Comparison of ENCODE assay signal across 8 mouse cellular contexts in genomic region chr14:79503371-79504075, GRCm38 (mm10). TPM values are rescaled to one million over a fixed set of nuclear protein-coding genes. Genes with fewer than 3 reads are reported as not detected.
DNase-seq lines count a peak whose midpoint lies in the region; ATAC-seq lines count a peak whose summit lies in the region.

No protein-coding gene starts in this region.

- H3K4me3 ChIP-seq in hindbrain, embryonic 13.5 days = no peak overlapping the region
- no peak overlapping the region for H3K4me3 ChIP-seq in hindbrain, embryonic 10.5 days
- H3K4me3 ChIP-seq in hindbrain, embryonic 14.5 days (replicated peaks; ENCODE audit: low read length) = no peak overlapping the region
- H3K4me3 ChIP-seq in lung, embryonic 16.5 days (ENCODE audit: low read length) = no peak overlapping the region

- H3K27ac ChIP-seq in hindbrain, embryonic 13.5 days = peak overlapping the region; percentile 58; the same call in 1 of the 2 replicates
- no peak overlapping the region for H3K27ac ChIP-seq in hindbrain, embryonic 10.5 days
- H3K27ac ChIP-seq in hindbrain, embryonic 14.5 days = peak overlapping the region; percentile 23; the same call in 1 of the 2 replicates
- peak overlapping the region; percentile 43 for H3K27ac ChIP-seq in lung, embryonic 16.5 days (ENCODE audit: low read length)

- ATAC-seq in hindbrain, embryonic 13.5 days (ENCODE audit: low FRiP score) = no peak
- no peak for ATAC-seq in hindbrain, embryonic 14.5 days (ENCODE audit: low FRiP score)
- peak; percentile 75 for ATAC-seq in lung, embryonic 16.5 days (ENCODE audit: low read depth)
- no peak for ATAC-seq in cerebellum, adult (ENCODE audit: insufficient number of reproducible peaks, low FRiP score, low TSS enrichment)

- no peak overlapping the region for H3K9ac ChIP-seq in hindbrain, embryonic 13.5 days
- no peak overlapping the region for H3K9ac ChIP-seq in hindbrain, embryonic 14.5 days
- H3K9ac ChIP-seq in lung, embryonic 16.5 days (ENCODE audit: low read length) = no peak overlapping the region

- DNase-seq in hindbrain, embryonic 10.5 days (ENCODE audit: low spot score) = no peak
- peak; percentile 63 for DNase-seq in NIH3T3 (ENCODE audit: low read depth)
- DNase-seq in hindbrain, embryonic 14.5 days (ENCODE audit: low spot score) = peak; percentile 58
- no peak for DNase-seq in layer of hippocampus, adult 11-12 months (ENCODE audit: low spot score)
- no peak for DNase-seq in gastrocnemius, postnatal 36 days

- intact Hi-C loops in gastrocnemius, postnatal 36 days (cut with DNase I) = no loop called here

- 73% methylated on average over 5 of the region's 5 CpGs for WGBS in hindbrain, embryonic 13.5 days
- 89% methylated on average over 5 of the region's 5 CpGs for WGBS in hindbrain, embryonic 10.5 days
- WGBS in hindbrain, embryonic 14.5 days = 63% methylated on average over 5 of the region's 5 CpGs
- WGBS in lung, embryonic 16.5 days = 33% methylated on average over 5 of the region's 5 CpGs

- H3K27me3 ChIP-seq in hindbrain, embryonic 13.5 days = no peaks in the 10 kb centered on the region
- H3K27me3 ChIP-seq in hindbrain, embryonic 10.5 days (ENCODE audit: insufficient read depth, poor library complexity, severe bottlenecking) = no peaks in the 10 kb centered on the region
- H3K27me3 ChIP-seq in hindbrain, embryonic 14.5 days (ENCODE audit: control insufficient read depth, insufficient read depth, low read length) = no peaks in the 10 kb centered on the region
- no peaks in the 10 kb centered on the region for H3K27me3 ChIP-seq in lung, embryonic 16.5 days (ENCODE audit: control insufficient read depth, insufficient read depth, low read depth, low read length)

- H3K4me2 ChIP-seq in hindbrain, embryonic 13.5 days = no peak overlapping the region
- H3K4me2 ChIP-seq in hindbrain, embryonic 14.5 days (replicated peaks) = no peak overlapping the region
- no peak overlapping the region for H3K4me2 ChIP-seq in lung, embryonic 16.5 days (ENCODE audit: low read depth, low read length)

- peaks cover 8% of the 10 kb centered on the region; the same call in 1 of the 2 replicates for H3K4me1 ChIP-seq in hindbrain, embryonic 13.5 days (replicated peaks)
- H3K4me1 ChIP-seq in hindbrain, embryonic 10.5 days (replicated peaks) = peaks cover 8% of the 10 kb centered on the region; the same call in 1 of the 2 replicates
- no peaks in the 10 kb centered on the region; the same call in 1 of the 2 replicates for H3K4me1 ChIP-seq in hindbrain, embryonic 14.5 days (replicated peaks; ENCODE audit: control insufficient read depth, insufficient read depth, low read length)
- peaks cover 13% of the 10 kb centered on the region for H3K4me1 ChIP-seq in lung, embryonic 16.5 days (replicated peaks; ENCODE audit: control insufficient read depth, insufficient read depth, low read length)

- H3K9me3 ChIP-seq in hindbrain, embryonic 13.5 days = no peaks in the 10 kb centered on the region
- no peaks in the 10 kb centered on the region for H3K9me3 ChIP-seq in hindbrain, embryonic 10.5 days
- no peaks in the 10 kb centered on the region for H3K9me3 ChIP-seq in hindbrain, embryonic 14.5 days (ENCODE audit: control insufficient read depth, low read length)
- peaks cover 8% of the 10 kb centered on the region for H3K9me3 ChIP-seq in lung, embryonic 16.5 days (ENCODE audit: control insufficient read depth, low read length)

- H3K36me3 ChIP-seq in hindbrain, embryonic 13.5 days = no peaks in the 10 kb centered on the region
- H3K36me3 ChIP-seq in hindbrain, embryonic 10.5 days = no peaks in the 10 kb centered on the region
- H3K36me3 ChIP-seq in hindbrain, embryonic 14.5 days (replicated peaks; ENCODE audit: control insufficient read depth, insufficient read depth) = no peaks in the 10 kb centered on the region
- peaks cover 10% of the 10 kb centered on the region for H3K36me3 ChIP-seq in lung, embryonic 16.5 days (ENCODE audit: control insufficient read depth, insufficient read depth, low read length)

RNA-seq across cellular contexts. Expression of gene Wbp4, which starts 22.2 kb away (rescaled TPM):
- 43.9 and 46.1 TPM in 2 replicates for polyA plus RNA-seq in hindbrain, embryonic 13.5 days (2015; fragmentation: Nextera tagmentation; extraction: Ambion mirVana)
- polyA plus RNA-seq in hindbrain, embryonic 10.5 days (2016; fragmentation: Nextera tagmentation; extraction: Ambion mirVana) = 38.9 and 47.0 TPM in 2 replicates
- polyA plus RNA-seq in hindbrain, embryonic 14.5 days (2014; fragmentation: Nextera tagmentation; extraction: Ambion mirVana) = 40.5 and 40.9 TPM in 2 replicates
- 39.1 and 43.1 TPM in 2 replicates for polyA plus RNA-seq in lung, embryonic 16.5 days (2015; fragmentation: Nextera tagmentation; extraction: Ambion mirVana)
- 10 to 100 TPM; 16.0 to 19.9 TPM for total RNA-seq in gastrocnemius, postnatal 36 days (2021)

RNA-seq across cellular contexts. Expression of gene Elf1, which starts 22.5 kb away (rescaled TPM):
- 3.8 and 3.9 TPM in 2 replicates for polyA plus RNA-seq in hindbrain, embryonic 13.5 days (2015; fragmentation: Nextera tagmentation; extraction: Ambion mirVana)
- polyA plus RNA-seq in hindbrain, embryonic 10.5 days (2016; fragmentation: Nextera tagmentation; extraction: Ambion mirVana) = 5.3 and 6.9 TPM in 2 replicates
- 3.8 and 3.9 TPM in 2 replicates for polyA plus RNA-seq in hindbrain, embryonic 14.5 days (2014; fragmentation: Nextera tagmentation; extraction: Ambion mirVana)
- polyA plus RNA-seq in lung, embryonic 16.5 days (2015; fragmentation: Nextera tagmentation; extraction: Ambion mirVana) = 14.0 and 14.5 TPM in 2 replicates
- total RNA-seq in gastrocnemius, postnatal 36 days (2021) = 1 to 10 TPM; 4.8 to 4.9 TPM

RNA-seq across cellular contexts. Expression of gene Kbtbd6, which starts 51.9 kb away (rescaled TPM):
- polyA plus RNA-seq in hindbrain, embryonic 13.5 days (2015; fragmentation: Nextera tagmentation; extraction: Ambion mirVana) = 1.5 and 1.6 TPM in 2 replicates
- polyA plus RNA-seq in hindbrain, embryonic 10.5 days (2016; fragmentation: Nextera tagmentation; extraction: Ambion mirVana) = 4.9 and 6.0 TPM in 2 replicates
- 1.9 and 2.3 TPM in 2 replicates for polyA plus RNA-seq in hindbrain, embryonic 14.5 days (2014; fragmentation: Nextera tagmentation; extraction: Ambion mirVana)
- polyA plus RNA-seq in lung, embryonic 16.5 days (2015; fragmentation: Nextera tagmentation; extraction: Ambion mirVana) = 3.8 and 4.3 TPM in 2 replicates
- under 1 TPM in 1 of 2 experiments, not detected in 1; 0.15 TPM for total RNA-seq in gastrocnemius, postnatal 36 days (2021)

Comparison
In these comparisons a context has a peak if more than half of its experiments do, and no peak if none do; other contexts are left out.
1. DNase-seq: peak in NIH3T3 (single experiment) and hindbrain, embryonic 14.5 days (single experiment); none in hindbrain, embryonic 10.5 days (single experiment), layer of hippocampus, adult 11-12 months (single experiment) and gastrocnemius, postnatal 36 days (0 of 2).